Mouse (Mus musculus): Measurements from ENCODE around the gene Ccdc6. TPM values are rescaled to one million over a fixed set of nuclear protein-coding genes. Genes with fewer than 3 reads are reported as not detected.

Gene Ccdc6
- polyA plus RNA-seq, 1 experiment = 12.2 TPM

- Histone ChIP-seq H3K4me1 (peaks cover 20% of the 10 kb centered on the region), H3K4me3 (replicated peaks) (no peak overlapping the region), H3K36me3 (replicated peaks; ENCODE audit: low read length) (peaks cover 58% of the 10 kb centered on the region)
Observed at GRCm38 (mm10) chr10:70139368-70139767, 42.4 kb downstream of the Ccdc6 start.

GRCm38 (mm10) chr10:70140414-70140813 lies 43.5 kb downstream of the Ccdc6 start:
- Histone ChIP-seq H3K9me3 (peaks cover 11% of the 10 kb centered on the region), H3K4me1 (peaks cover 19% of the 10 kb centered on the region), H3K36me3 (replicated peaks; ENCODE audit: low read length) (peaks cover 58% of the 10 kb centered on the region), H3K4me3 (replicated peaks) (no peak overlapping the region), H3K27me3 (replicated peaks) (no peaks in the 10 kb centered on the region)
- TF ChIP-seq FLI1 (IDR thresholded peaks at IDR 0.05; ENCODE audit: low read length) (no peak), GATA1 (IDR thresholded peaks at IDR 0.05; ENCODE audit: borderline replicate concordance, low read length) (no peak)

More at GRCm38 (mm10) chr10:70139368-70139767, 42.4 kb downstream of the Ccdc6 start:
- TF ChIP-seq FLI1 (IDR thresholded peaks at IDR 0.05; ENCODE audit: low read length) = no peak
- TF ChIP-seq GATA1 (IDR thresholded peaks at IDR 0.05; ENCODE audit: borderline replicate concordance, low read length) = no peak
- Histone ChIP-seq H3K9me3 (peaks cover 7% of the 10 kb centered on the region), H3K27me3 (replicated peaks) (no peaks in the 10 kb centered on the region)

GRCm38 (mm10) chr10:70142623-70143022 lies 45.7 kb downstream of the Ccdc6 start:
- H3K4me3 ChIP-seq (replicated peaks) = no peak overlapping the region
- H3K4me1 ChIP-seq = peaks cover 19% of the 10 kb centered on the region
- peaks cover 75% of the 10 kb centered on the region for H3K36me3 ChIP-seq (replicated peaks; ENCODE audit: low read length)
- TF ChIP-seq GATA1 (IDR thresholded peaks at IDR 0.05; ENCODE audit: borderline replicate concordance, low read length) = no peak
- TF ChIP-seq FLI1 (IDR thresholded peaks at IDR 0.05; ENCODE audit: low read length) = no peak
- no peaks in the 10 kb centered on the region for H3K27me3 ChIP-seq (replicated peaks)
- peaks cover 16% of the 10 kb centered on the region for H3K9me3 ChIP-seq

GRCm38 (mm10) chr10:70144004-70144557 lies 47.2 kb downstream of the Ccdc6 start:
- Histone ChIP-seq H3K36me3 (replicated peaks; ENCODE audit: low read length) (peaks cover 85% of the 10 kb centered on the region), H3K4me1 (peaks cover 19% of the 10 kb centered on the region), H3K9me3 (peaks cover 13% of the 10 kb centered on the region), H3K4me3 (replicated peaks) (no peak overlapping the region), H3K27me3 (replicated peaks) (no peaks in the 10 kb centered on the region)
- no peak for TF ChIP-seq FLI1 (IDR thresholded peaks at IDR 0.05; ENCODE audit: low read length)
- TF ChIP-seq GATA1 (IDR thresholded peaks at IDR 0.05; ENCODE audit: borderline replicate concordance, low read length) = no peak

- TF ChIP-seq GATA1 (IDR thresholded peaks at IDR 0.05; ENCODE audit: borderline replicate concordance, low read length) = no peak
- H3K9me3 ChIP-seq = peaks cover 19% of the 10 kb centered on the region
- peaks cover 95% of the 10 kb centered on the region for H3K36me3 ChIP-seq (replicated peaks; ENCODE audit: low read length)
- H3K27me3 ChIP-seq (replicated peaks) = no peaks in the 10 kb centered on the region
- peaks cover 13% of the 10 kb centered on the region for H3K4me1 ChIP-seq
- H3K4me3 ChIP-seq (replicated peaks) = peak overlapping the region; percentile 12
Observed at GRCm38 (mm10) chr10:70145873-70146272, 49.0 kb downstream of the Ccdc6 start.

- no peak overlapping the region for H3K4me3 ChIP-seq (replicated peaks)
- H3K4me1 ChIP-seq = peaks cover 10% of the 10 kb centered on the region
- H3K27me3 ChIP-seq (replicated peaks) = no peaks in the 10 kb centered on the region
- peaks cover 97% of the 10 kb centered on the region for H3K36me3 ChIP-seq (replicated peaks; ENCODE audit: low read length)
- TF ChIP-seq GATA1 (IDR thresholded peaks at IDR 0.05; ENCODE audit: borderline replicate concordance, low read length) = no peak
- no peak for TF ChIP-seq FLI1 (IDR thresholded peaks at IDR 0.05; ENCODE audit: low read length)
- H3K9me3 ChIP-seq = peaks cover 38% of the 10 kb centered on the region
Observed at GRCm38 (mm10) chr10:70149093-70149492, 52.2 kb downstream of the Ccdc6 start.

- H3K4me3 ChIP-seq (replicated peaks) = no peak overlapping the region
- H3K4me1 ChIP-seq = peaks cover 10% of the 10 kb centered on the region
- peaks cover 47% of the 10 kb centered on the region for H3K9me3 ChIP-seq
- no peaks in the 10 kb centered on the region for H3K27me3 ChIP-seq (replicated peaks)
- TF ChIP-seq GATA1 (IDR thresholded peaks at IDR 0.05; ENCODE audit: borderline replicate concordance, low read length) = no peak
- no peak for TF ChIP-seq FLI1 (IDR thresholded peaks at IDR 0.05; ENCODE audit: low read length)
- H3K36me3 ChIP-seq (replicated peaks; ENCODE audit: low read length) = peaks cover 99% of the 10 kb centered on the region
Observed at GRCm38 (mm10) chr10:70150301-70150700, 53.4 kb downstream of the Ccdc6 start.

DNA sequence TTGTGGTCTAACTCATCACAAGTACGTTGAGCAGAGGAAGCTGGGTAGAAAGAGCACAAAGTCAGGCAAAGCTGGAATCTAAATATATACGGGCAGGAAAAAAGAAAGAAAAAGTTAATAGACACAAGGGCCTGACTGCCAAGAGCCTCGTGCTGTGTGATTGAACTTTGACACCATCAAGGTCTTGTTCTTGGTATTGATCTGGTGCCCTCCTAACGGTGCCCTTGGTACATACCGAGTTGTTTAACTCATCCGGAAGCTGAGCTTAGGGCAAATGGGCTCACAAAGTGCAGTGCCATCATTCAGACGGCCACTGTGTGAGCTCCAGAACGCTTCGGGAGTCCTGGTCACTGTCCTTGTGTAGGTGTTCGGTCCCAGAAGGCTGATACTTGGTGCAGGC lies 54.2 kb downstream of the Ccdc6 start:
- peaks cover 10% of the 10 kb centered on the region for H3K4me1 ChIP-seq
- no peak for TF ChIP-seq GATA1 (IDR thresholded peaks at IDR 0.05; ENCODE audit: borderline replicate concordance, low read length)
- no peak for TF ChIP-seq FLI1 (IDR thresholded peaks at IDR 0.05; ENCODE audit: low read length)
- H3K4me3 ChIP-seq (replicated peaks) = no peak overlapping the region
- no peaks in the 10 kb centered on the region for H3K27me3 ChIP-seq (replicated peaks)
- H3K36me3 ChIP-seq (replicated peaks; ENCODE audit: low read length) = peaks cover 99% of the 10 kb centered on the region
- peaks cover 50% of the 10 kb centered on the region for H3K9me3 ChIP-seq

GRCm38 (mm10) chr10:70152190-70152743 lies 55.3 kb downstream of the Ccdc6 start:
- Histone ChIP-seq H3K4me3 (replicated peaks) (no peak overlapping the region), H3K4me1 (peaks cover 10% of the 10 kb centered on the region), H3K27me3 (replicated peaks) (no peaks in the 10 kb centered on the region), H3K9me3 (peaks cover 61% of the 10 kb centered on the region), H3K36me3 (replicated peaks; ENCODE audit: low read length) (peaks cover 99% of the 10 kb centered on the region)
- no peak for TF ChIP-seq FLI1 (IDR thresholded peaks at IDR 0.05; ENCODE audit: low read length)
- TF ChIP-seq GATA1 (IDR thresholded peaks at IDR 0.05; ENCODE audit: borderline replicate concordance, low read length) = no peak

GRCm38 (mm10) chr10:70153810-70154209 lies 56.9 kb downstream of the Ccdc6 start:
- Histone ChIP-seq H3K4me1 (peaks cover 5% of the 10 kb centered on the region), H3K9me3 (peaks cover 61% of the 10 kb centered on the region), H3K4me3 (replicated peaks) (no peak overlapping the region), H3K36me3 (replicated peaks; ENCODE audit: low read length) (peaks cover 100% of the 10 kb centered on the region), H3K27me3 (replicated peaks) (no peaks in the 10 kb centered on the region)
- TF ChIP-seq GATA1 (IDR thresholded peaks at IDR 0.05; ENCODE audit: borderline replicate concordance, low read length) (no peak), FLI1 (IDR thresholded peaks at IDR 0.05; ENCODE audit: low read length) (no peak)
